Mouse (Mus musculus) liver, postnatal 0 days (tissue): ENCODE measurements at regions not wholly inside any gene's neighbourhood (a gene's known extent, or its start where the extent isn't known, plus 50 kb on each side); places are given as distances from the start of the nearest gene placed in this dataset.

Source experiments
- CTCF ChIP-seq: sonication (generic); IDR thresholded peaks from 2 replicates; pipeline ENCODE4 v1.5.1; 2016; ENCODE audit warnings: antibody characterized with exemption, low read depth
- EP300 ChIP-seq: IDR thresholded peaks from 2 replicates; pipeline ENCODE4 v1.6.1; 2016; ENCODE audit warnings: antibody characterized with exemption, low read depth, mild to moderate bottlenecking

DNA sequence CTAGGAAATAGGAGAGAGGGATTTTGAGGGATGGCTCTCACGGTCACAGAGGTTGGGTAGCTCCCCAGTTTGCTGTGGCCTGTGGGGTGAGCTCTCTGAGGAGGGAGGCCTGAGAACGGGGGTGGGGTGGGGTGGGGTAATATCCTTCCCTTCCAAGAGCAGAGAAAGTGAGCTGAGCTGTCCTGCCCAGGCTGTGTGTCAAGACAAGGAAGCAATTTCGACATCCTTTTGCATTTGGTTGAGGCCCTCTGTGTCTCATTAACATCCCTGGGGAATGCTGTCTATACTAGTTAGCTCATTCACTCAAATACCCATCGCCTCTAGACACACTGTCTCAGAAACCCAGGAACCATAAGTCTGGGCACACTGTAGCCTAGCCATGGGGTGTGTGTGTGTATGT lies 89.9 kb downstream of the Ndufa10 start:
- TF ChIP-seq EP300 (no peak), CTCF (no peak)
